Mouse (Mus musculus) right cerebral cortex, postnatal 10 days (tissue): ENCODE data around the gene Tnp2.

ENCODE experiments used
- DNase-seq, 2 experiments: peaks; one replicate each; pipeline ENCODE4 v3.0.0; 2021; ENCODE audit warnings: low spot score in 2 of 2

Tnp2 gene

DNA sequence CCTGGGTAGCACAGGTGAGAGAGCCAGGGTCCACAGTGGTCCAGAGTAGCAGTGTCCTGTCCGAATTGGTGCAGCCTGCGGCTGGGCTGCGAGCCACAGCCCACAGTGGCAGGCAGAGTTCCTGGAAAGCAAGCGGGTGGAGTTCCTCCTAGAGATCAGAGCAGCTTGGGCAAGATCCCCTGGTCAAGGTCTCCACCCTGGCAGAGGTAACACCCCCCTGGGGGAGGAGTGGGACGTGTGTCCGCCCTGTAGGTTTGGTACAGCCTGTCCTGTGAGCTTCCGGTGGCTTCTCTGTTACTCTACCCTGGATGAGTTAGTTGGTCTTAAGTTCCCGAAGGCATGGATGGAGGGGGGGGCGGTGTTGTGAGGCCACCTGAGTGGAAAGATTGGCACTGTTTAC is 19.6 kb downstream of the Tnp2 start:
- no peak for DNase-seq

DNA sequence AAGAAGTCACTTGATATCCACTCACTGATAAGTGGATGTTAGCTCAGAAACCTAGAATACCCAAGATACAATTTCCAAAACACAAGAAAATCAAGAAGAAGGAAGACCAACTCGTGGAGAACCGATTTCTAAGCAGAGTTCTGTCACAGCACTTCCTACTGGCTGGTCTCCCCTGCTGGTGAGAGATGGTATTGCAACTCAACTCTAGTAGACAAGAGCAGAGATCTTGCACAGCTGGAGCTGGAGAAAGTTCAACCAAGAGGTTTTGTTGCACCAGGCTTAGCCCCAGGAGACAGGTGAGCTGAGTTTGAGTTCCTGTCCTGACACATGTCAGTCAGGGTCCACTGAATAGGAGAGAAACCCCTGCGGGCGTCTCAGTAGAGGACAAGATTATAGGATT is 21.3 kb downstream of the Tnp2 start:
- DNase-seq, result peak in 1 of 2 experiments; percentile 69

DNA sequence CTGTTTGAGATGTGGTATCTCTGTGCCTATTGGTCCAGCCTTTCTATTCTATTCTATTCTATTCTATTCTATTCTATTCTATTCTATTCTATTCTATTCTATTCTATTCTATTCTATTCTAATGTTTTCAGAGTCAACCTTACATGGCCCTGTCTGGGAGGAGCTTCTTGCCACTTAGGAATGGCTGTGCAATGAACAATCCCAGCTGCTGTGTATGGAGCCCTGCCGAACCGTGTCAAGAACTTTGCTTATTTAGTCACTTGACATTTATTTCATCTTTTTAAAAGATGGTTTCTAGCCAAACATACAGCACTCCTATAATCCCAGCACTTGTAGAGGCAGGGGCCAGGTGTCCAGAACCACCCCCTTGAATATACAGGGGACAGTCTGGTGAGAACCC is 24.1 kb downstream of the Tnp2 start:
- no peak for DNase-seq

DNA sequence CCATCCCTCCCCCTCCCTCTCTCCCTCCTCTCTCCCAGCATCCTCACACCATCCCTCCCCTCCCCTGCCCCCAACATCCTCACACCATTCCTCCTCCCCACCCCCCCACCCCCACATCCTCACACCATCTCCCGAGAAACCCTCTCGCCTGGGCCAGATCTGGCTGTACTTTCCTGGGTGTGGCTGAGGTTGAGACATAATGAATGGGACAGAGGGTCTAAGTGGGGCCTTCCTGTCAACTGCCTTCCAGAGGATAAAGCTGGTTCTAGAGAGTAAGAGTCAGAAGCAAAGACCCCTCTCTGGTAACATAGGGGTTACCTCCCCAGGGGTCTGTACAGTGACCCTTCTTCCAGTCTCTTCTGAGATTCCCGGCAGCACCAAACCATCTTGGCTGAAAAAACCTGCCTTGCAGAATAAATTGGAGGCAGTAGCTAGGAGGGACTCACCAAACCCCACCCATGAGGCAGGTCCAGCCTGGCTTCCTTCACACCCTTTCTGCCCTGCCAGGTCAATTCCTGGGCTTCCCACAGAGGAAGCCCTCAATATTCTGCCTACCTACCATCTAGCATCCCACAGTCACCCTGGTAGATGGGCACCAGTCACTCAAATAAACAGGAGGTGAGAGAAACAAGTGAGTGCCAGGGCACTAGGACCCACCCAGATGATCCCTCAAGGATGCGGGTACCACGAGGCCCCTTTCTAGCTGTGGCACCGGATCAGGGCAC is 24.8 kb downstream of the Tnp2 start:
- DNase-seq, result no peak

DNA sequence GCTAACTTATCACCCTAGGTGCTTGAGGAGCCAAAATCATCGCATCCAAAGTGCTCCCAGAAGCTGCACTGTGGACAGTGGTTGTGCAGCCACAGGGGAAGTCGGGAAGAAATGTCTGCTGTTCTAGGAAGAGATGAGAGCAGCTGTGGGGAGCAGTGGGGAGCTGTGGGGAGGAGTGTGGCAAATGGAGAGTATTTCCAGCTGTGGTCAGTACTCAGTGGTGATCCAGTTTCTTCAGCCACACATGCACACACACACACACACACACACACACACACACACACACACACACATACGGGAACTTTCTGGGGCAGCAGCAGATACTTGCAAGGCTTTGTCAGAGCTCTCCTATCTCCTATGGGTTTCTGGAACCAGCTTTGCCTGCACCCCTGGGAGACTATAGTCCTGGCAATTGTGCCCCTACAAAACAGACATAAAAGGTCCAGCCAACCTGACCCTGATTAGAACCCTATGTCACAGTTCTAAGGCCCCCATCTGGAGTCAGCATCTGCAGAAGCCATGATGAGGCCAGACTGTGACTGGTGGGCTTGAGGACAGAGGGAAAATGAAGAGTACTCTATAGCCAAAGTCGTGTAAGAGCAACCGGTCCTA is 25.8 kb downstream of the Tnp2 start:
- no peak for DNase-seq

DNA sequence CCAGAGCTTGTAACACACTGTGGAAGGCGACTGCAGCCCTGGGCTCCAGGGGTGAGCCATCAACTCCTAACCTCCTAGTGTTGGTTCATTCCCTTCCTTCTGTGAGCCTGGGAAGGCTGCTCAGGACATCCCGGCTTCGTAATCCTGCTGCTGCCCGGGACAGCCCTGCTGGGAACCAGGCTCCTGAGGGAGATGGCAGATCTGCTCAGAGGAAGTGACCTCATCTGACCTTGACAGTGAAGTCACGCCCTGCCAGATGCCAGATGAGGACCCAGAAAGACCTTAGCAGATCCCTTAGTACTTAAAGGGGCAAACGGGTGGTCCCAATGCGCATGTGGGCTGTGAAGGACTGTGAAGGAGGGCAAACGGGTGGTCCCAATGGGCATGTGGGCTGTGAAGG is 27.3 kb downstream of the Tnp2 start:
- no peak for DNase-seq

DNA sequence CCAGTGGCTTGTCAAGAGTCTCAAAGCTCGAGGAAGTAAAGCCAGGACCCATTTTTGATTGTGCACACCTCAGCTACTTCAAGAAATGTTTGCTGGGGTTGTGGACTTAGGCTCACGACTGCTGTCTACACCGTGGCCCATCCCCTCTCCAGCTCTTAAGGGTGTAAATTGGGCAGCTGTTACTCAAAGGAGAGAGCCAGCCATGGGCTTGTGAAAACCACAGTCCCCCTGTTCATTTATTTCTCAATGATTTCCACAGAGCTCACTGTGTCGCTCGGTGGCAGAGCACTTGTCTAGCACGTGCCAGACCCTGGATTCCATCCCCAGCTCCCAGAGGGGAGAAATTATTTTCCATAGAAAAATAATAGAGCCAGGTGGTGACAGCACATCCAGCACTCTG is 32.3 kb downstream of the Tnp2 start:
- no peak for DNase-seq

DNA sequence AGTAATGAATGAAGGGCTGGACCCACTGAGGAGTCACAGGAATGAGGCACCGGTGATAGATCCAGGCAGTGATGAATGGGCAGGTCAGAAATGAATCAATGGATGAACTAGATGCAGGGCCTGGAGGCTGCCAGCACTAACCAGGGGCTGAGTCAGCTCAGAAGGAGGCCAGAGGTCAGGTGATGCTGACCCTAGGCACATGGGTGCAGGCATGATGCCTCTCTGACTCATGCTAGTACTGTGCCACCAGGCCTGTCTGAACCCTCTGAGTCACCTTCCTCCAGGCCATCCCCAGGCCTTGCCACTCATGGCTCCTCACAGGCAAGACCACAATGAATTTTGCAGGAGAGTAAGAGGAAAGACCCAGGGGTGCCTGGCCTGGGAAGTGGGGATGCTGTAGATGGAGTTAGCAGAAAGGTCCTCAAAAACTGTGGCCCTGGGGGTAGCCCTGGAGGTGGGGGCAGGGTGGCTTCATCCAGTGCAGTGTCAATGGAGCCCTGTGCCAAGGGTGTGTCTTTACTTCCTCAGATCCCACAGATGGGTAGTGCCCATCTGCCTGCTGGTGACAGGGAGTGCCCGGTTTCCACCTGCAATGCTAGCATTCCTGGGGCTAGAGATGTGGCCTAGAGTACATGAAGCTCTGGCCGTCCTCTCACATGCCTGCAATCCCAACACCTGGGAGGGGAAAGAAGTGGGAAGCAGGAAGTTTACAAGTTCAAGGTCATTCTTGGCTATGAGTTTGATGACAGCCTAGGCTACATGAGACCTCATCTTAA is 33.8 kb downstream of the Tnp2 start:
- no peak for DNase-seq

DNA sequence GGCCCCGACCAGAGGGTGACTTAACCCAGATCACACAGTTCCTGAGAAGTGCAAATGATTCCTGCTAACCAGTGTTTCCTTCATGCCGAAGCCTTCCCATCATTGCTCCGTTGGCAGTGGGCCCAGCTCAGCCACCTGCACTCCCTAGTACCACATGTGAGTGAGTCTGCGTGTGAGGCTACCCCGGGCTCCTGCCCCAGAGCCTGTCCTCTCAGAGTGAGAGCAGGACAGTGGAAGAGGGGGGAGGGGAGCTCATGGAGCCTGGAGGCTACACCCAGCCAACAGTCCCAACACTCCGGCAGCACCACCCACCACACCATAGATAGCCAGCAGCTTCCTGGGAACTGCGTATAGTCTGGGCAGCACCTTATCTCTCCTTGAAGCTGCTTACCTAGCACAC is 38.6 kb downstream of the Tnp2 start:
- peak; percentile 63 to 66 for DNase-seq

DNA sequence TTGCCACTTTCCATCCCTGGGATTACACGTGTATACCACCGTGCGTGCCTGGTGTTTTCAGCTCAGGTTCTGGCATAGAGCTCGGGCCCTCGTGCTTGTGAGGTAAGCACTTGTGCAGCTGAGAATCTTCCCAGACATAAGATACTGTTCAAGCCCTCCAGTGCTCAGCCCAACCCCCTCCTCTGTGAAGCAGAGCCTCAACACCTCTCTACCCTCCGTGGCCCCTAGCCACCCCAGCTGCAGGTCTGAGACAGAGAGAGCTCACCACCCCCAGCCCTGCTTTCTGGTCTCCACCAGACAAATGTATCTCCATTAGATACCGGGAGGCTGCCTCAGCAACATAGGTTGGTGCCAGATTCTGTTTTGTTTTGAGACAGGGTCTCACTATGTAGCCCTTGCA is 39.2 kb downstream of the Tnp2 start:
- no peak for DNase-seq

DNA sequence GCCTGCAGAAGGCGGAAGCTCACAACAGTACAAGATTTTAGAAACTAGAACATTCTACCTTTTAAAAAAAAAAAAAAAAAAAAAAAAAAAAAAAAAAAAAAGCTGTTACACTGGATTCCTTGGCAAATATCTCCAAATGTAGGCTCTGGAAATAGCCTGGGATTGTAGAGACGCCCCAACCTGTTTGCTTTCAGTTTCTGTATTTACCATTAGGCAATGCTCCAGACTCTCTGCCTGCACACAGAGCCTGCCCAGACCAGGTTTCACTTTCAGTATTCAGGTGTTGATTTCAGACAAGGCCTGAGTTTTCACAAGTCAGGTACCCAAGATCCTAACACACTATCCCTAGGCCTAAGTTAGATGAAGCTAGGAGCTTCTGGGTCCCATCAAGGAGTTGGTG is 47.4 kb downstream of the Tnp2 start:
- no peak for DNase-seq

DNA sequence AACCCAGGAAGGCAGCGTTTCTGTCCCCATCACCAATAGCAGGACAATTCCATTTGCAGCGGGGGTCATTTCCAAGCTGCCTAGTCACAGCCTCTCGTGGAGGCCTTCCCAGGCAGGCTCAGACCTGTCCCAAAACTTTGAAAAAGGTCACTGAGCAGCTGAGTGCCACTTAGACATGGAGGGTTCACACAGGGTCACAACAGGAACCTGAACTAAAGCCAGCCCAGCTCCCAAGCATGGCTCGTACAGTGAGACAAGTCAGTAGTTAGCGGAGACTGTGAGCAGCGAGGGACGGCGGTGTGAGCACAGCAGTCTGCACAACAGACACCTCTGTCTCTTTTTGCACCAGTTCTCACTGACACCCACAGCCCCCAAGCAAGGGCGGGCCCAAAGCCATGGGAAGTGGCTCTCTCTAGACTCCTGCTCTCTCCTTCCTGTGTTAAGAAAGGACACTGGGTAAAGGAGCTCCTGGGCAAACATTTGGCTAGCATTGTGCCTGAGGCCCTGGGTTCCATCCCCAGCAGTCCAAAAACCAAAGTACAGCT is 48.5 kb downstream of the Tnp2 start:
- no peak for DNase-seq

DNA sequence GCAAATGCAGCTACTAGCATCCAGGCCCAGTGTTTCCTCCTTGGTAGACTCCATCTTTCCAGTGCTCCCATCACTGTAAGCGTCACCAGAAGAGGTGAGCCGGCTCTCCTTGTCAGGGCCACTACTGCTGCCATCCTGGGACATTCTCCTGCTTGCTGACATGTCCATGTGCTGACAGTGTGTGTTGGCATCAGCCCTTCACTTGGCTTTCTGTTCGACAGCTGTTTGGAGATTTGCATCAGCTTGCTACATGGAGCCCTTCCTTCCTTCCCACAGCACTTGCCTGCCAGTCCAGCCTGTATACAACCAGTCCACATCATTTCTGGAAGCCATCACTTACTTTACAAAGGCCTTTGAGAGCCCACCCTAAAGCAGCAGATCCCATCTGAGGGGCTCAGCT is 49.6 kb downstream of the Tnp2 start:
- DNase-seq, result no peak
